In genomic region chr9:69856621-69857020, GRCm38 (mm10) we compare ENCODE assay signal across 11 mouse cellular contexts.
A peak's percentile ranks its signal among the peaks of the same experiment; 100 is the strongest.
DNase-seq lines count a peak whose midpoint lies in the region; ATAC-seq and TF ChIP-seq lines count a peak whose summit lies in the region.
"Had no signal": no experiment of that assay in that cellular context is flagged by ENCODE, and none has a peak within 500 bp of the region (broad histone marks: within the 10 kb centered on the region; RNA-seq: fewer than 3 reads in every experiment).

No protein-coding gene starts in this region.

- H3K4me3 ChIP-seq in embryonic facial prominence, embryonic 10.5 days = no peak overlapping the region
- H3K4me3 ChIP-seq in stomach, postnatal 0 days (ENCODE audit: low read depth, low read length) = no peak overlapping the region
- H3K4me3 ChIP-seq: forebrain, embryonic 12.5 days; midbrain, embryonic 15.5 days had no signal

- no peak for ATAC-seq in stomach, postnatal 0 days (ENCODE audit: low FRiP score, low TSS enrichment)
- ATAC-seq in erythroid progenitor cell, adult 5-6 weeks (replicated peaks; ENCODE audit: low FRiP score, poor library complexity, severe bottlenecking) = no peak
- ATAC-seq: midbrain, embryonic 15.5 days had no signal

- H3K4me1 ChIP-seq in embryonic facial prominence, embryonic 10.5 days = no peaks in the 10 kb centered on the region
- no peaks in the 10 kb centered on the region for H3K4me1 ChIP-seq in stomach, postnatal 0 days (replicated peaks; ENCODE audit: control insufficient read depth, insufficient read depth)
- H3K4me1 ChIP-seq: forebrain, embryonic 12.5 days had no signal

- H3K9ac ChIP-seq in stomach, postnatal 0 days (ENCODE audit: low read length) = no peak overlapping the region
- H3K9ac ChIP-seq: forebrain, embryonic 12.5 days; midbrain, embryonic 15.5 days had no signal

- H3K4me2 ChIP-seq in stomach, postnatal 0 days (replicated peaks; ENCODE audit: low read depth) = no peak overlapping the region
- H3K4me2 ChIP-seq: forebrain, embryonic 12.5 days; midbrain, embryonic 15.5 days had no signal

- no peaks in the 10 kb centered on the region for H3K36me3 ChIP-seq in embryonic facial prominence, embryonic 10.5 days (replicated peaks)
- no peaks in the 10 kb centered on the region for H3K36me3 ChIP-seq in stomach, postnatal 0 days (ENCODE audit: control insufficient read depth, insufficient read depth, low read length)
- H3K36me3 ChIP-seq: forebrain, embryonic 12.5 days; midbrain, embryonic 15.5 days had no signal

- no peak overlapping the region for H3K27ac ChIP-seq in embryonic facial prominence, embryonic 10.5 days (replicated peaks)
- H3K27ac ChIP-seq in stomach, postnatal 0 days (replicated peaks) = no peak overlapping the region
- H3K27ac ChIP-seq: forebrain, embryonic 12.5 days; midbrain, embryonic 15.5 days had no signal

- WGBS in embryonic facial prominence, embryonic 10.5 days = 87% methylated on average over 7 of the region's 7 CpGs
- 89% methylated on average over 7 of the region's 7 CpGs for WGBS in stomach, postnatal 0 days

- no peaks in the 10 kb centered on the region for H3K27me3 ChIP-seq in embryonic facial prominence, embryonic 10.5 days (replicated peaks; ENCODE audit: low read depth, poor library complexity, severe bottlenecking)
- no peaks in the 10 kb centered on the region for H3K27me3 ChIP-seq in stomach, postnatal 0 days (ENCODE audit: control insufficient read depth, insufficient read depth, low read length)
- H3K27me3 ChIP-seq: midbrain, embryonic 15.5 days had no signal

- DNase-seq in gastrocnemius, postnatal 10 days = peak; percentile 8
- no peak for DNase-seq in gastrocnemius, postnatal 36 days
- peak; percentile 21 for DNase-seq in ovary, postnatal 14 days (ENCODE audit: low spot score)
- DNase-seq in ovary, adult 18-20 months (ENCODE audit: low spot score) = no peak
- DNase-seq in embryonic facial prominence, embryonic 10.5 days (ENCODE audit: low spot score) = peak; percentile 63
- DNase-seq in stomach, postnatal 0 days (ENCODE audit: low spot score) = peak; percentile 18
- DNase-seq in spleen, postnatal 14 days (ENCODE audit: low spot score in 2 of 2) = no peak
- DNase-seq: right cerebral cortex, postnatal 4 days had no signal

- intact Hi-C loops in gastrocnemius, postnatal 36 days (cut with DNase I) = no loop called here

- no peaks in the 10 kb centered on the region for H3K9me3 ChIP-seq in embryonic facial prominence, embryonic 10.5 days
- no peaks in the 10 kb centered on the region for H3K9me3 ChIP-seq in stomach, postnatal 0 days (ENCODE audit: control insufficient read depth, low read length)
- H3K9me3 ChIP-seq: forebrain, embryonic 12.5 days; midbrain, embryonic 15.5 days had no signal

- no peak for TF ChIP-seq CTCF in stomach, postnatal 0 days (IDR thresholded peaks at IDR 0.05; ENCODE audit: low read depth)

- TF ChIP-seq EP300 in stomach, postnatal 0 days (optimal IDR thresholded peaks at IDR 0.05) = no peak

Comparison
In these comparisons a context has a peak if more than half of its experiments do, and no peak if none do; other contexts are left out.
1. DNase-seq: peak in gastrocnemius, postnatal 10 days (single experiment), ovary, postnatal 14 days (single experiment), embryonic facial prominence, embryonic 10.5 days (single experiment) and stomach, postnatal 0 days (single experiment); none in gastrocnemius, postnatal 36 days (0 of 2), ovary, adult 18-20 months (single experiment) and spleen, postnatal 14 days (0 of 2).